Mouse (Mus musculus) forebrain, embryonic 11.5 days (tissue): ENCODE measurements around the gene Cacna1c. TPM values are rescaled to one million over a fixed set of nuclear protein-coding genes. Genes with fewer than 3 reads are reported as not detected.

Experiments
- ATAC-seq: fragments of 200-750 bp; cut with Nextera tagmentation; replicated peaks from 2 replicates; pipeline ENCODE4 v1.8.0; 2017; ENCODE audit warnings: moderate TSS enrichment; ENCODE audit not compliant: low FRiP score
- DNase-seq: peaks from one replicate; pipeline ENCODE4 v3.0.0-alpha.2; 2017; ENCODE audit warnings: low spot score
- H3K27ac ChIP-seq: fragments of 300-500 bp; sonication (generic); 2 replicates; pipeline ENCODE4 v1.5.1; 2014; ENCODE audit warnings: low read depth, low read length
- H3K27me3 ChIP-seq: fragments of 300-500 bp; sonication (generic); 2 replicates; pipeline ENCODE4 v1.6.1; 2014; ENCODE audit warnings: mild to moderate bottlenecking, low read length, mixed read lengths; ENCODE audit not compliant: control insufficient read depth, insufficient read depth
- H3K36me3 ChIP-seq: fragments of 300-500 bp; sonication (generic); 2 replicates; pipeline ENCODE4 v1.6.1; 2014; ENCODE audit warnings: mild to moderate bottlenecking, low read length, moderate library complexity, mixed read lengths; ENCODE audit not compliant: control insufficient read depth, insufficient read depth
- H3K4me1 ChIP-seq: fragments of 300-500 bp; sonication (generic); replicated peaks from 2 replicates; pipeline ENCODE4 v1.6.1; 2014; ENCODE audit warnings: low read length, mixed read lengths; ENCODE audit not compliant: control insufficient read depth, insufficient read depth
- H3K4me2 ChIP-seq: fragments of 300-500 bp; sonication (generic); 2 replicates; pipeline ENCODE4 v1.6.1; 2014; ENCODE audit warnings: low read depth, mild to moderate bottlenecking, low read length, moderate library complexity, mixed read lengths; ENCODE audit not compliant: severe bottlenecking
- H3K4me3 ChIP-seq: fragments of 300-500 bp; sonication (generic); 2 replicates; pipeline ENCODE4 v1.5.1; 2014; ENCODE audit warnings: low read depth, low read length
- H3K9ac ChIP-seq: fragments of 300-500 bp; sonication (generic); 2 replicates; pipeline ENCODE4 v1.6.1; 2014; ENCODE audit warnings: low read length
- H3K9me3 ChIP-seq: fragments of 300-500 bp; sonication (generic); 2 replicates; pipeline ENCODE4 v1.6.1; 2016; ENCODE audit warnings: low read length, mixed read lengths; ENCODE audit not compliant: control insufficient read depth
- WGBS: fragments of 180-500 bp; shearing (Covaris S2); extraction: QIAGEN DNeasy Blood & Tissue Kit; methylation state at CpG from one replicate; pipeline ENCODE4 v1.1.7; 2014; 5-methylcytosine and 5-hydroxymethylcytosine counted together
- polyA plus RNA-seq: library from polyadenylated mRNA; unstranded; fragments of >200 nt; fragmentation: Nextera tagmentation; extraction: Ambion mirVana; gene quantifications from 2 replicates; pipeline ENCODE4 v1.2.1, GENCODE M21; 2014

Gene Cacna1c
- polyA plus RNA-seq, 1 experiment from 2014 or later: 4.8 TPM

- no peaks in the 10 kb centered on the region for H3K36me3 ChIP-seq
- no peaks in the 10 kb centered on the region for H3K9me3 ChIP-seq
- no peak overlapping the region for H3K9ac ChIP-seq
- DNase-seq (no peak), ATAC-seq (no peak)
- no peaks in the 10 kb centered on the region for H3K27me3 ChIP-seq
- 87% methylated on average over 12 of the region's 12 CpGs for WGBS
- H3K4me3 ChIP-seq: no peak overlapping the region
- H3K27ac ChIP-seq: no peak overlapping the region
- no peak overlapping the region for H3K4me2 ChIP-seq
- H3K4me1 ChIP-seq: no peaks in the 10 kb centered on the region
These were observed 438.5 kb downstream of the Cacna1c start for GRCm38 (mm10) chr6:118757533-118758289.

DNA sequence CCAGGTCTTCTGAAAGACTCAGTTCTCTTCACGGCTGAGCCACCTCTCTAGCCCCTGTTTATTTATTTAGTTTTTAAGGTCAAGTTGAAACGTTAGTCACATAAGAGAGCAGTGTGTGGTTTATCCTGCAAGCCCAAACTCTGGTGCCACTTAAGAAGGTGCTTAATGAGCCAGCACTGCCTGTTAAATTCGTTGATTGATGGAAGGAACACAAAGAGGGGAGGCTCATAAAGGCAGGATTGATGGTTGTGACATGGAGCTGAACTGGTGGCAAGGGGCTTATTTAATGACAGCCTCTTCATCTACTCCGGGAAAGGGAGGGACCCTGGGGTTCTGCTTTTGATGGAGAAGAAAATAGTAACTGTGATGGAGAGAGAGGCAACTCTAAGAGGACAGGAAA, 439.7 kb downstream of the Cacna1c start:
- no peak for ATAC-seq
- WGBS: 29% methylated on average over 4 of the region's 4 CpGs
- no peak for DNase-seq
- Histone ChIP-seq H3K27ac (no peak overlapping the region), H3K9me3 (no peaks in the 10 kb centered on the region), H3K4me2 (no peak overlapping the region), H3K9ac (no peak overlapping the region), H3K4me1 (no peaks in the 10 kb centered on the region), H3K4me3 (no peak overlapping the region), H3K36me3 (no peaks in the 10 kb centered on the region), H3K27me3 (no peaks in the 10 kb centered on the region)

DNA sequence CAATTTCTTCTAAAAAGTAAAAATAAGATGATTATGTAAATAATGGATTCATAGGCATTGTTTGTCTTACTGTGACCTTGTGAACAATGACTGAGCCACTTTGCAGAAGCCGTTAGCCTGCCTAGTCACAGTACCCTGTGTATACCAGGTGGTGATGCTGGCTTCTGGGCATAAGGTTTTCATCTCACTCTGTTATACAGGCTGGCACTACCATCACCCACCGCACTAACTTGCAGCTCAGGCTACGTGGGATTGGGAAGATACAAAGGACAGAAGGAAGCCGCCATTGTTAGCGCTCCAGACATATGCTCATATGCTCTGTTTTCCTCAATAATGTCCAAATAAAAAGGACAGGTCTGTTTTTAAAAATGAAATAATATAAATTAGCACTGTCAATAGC, 440.4 kb downstream of the Cacna1c start:
- no peaks in the 10 kb centered on the region for H3K9me3 ChIP-seq
- H3K4me1 ChIP-seq: no peaks in the 10 kb centered on the region
- H3K36me3 ChIP-seq: no peaks in the 10 kb centered on the region
- no peaks in the 10 kb centered on the region for H3K27me3 ChIP-seq
- no peak for ATAC-seq
- no peak overlapping the region for H3K9ac ChIP-seq
- H3K4me3 ChIP-seq: no peak overlapping the region
- no peak for DNase-seq
- H3K4me2 ChIP-seq: no peak overlapping the region
- WGBS: 94% methylated on average over 5 of the region's 5 CpGs
- no peak overlapping the region for H3K27ac ChIP-seq

GRCm38 (mm10) chr6:118754439-118754838, 441.8 kb downstream of the Cacna1c start:
- no peaks in the 10 kb centered on the region for H3K27me3 ChIP-seq
- ATAC-seq (no peak), DNase-seq (no peak)
- H3K9me3 ChIP-seq: no peaks in the 10 kb centered on the region
- 89% methylated on average over 3 of the region's 3 CpGs for WGBS
- H3K4me1 ChIP-seq: no peaks in the 10 kb centered on the region
- no peak overlapping the region for H3K4me3 ChIP-seq
- H3K9ac ChIP-seq: no peak overlapping the region
- H3K27ac ChIP-seq: no peak overlapping the region
- H3K36me3 ChIP-seq: no peaks in the 10 kb centered on the region
- H3K4me2 ChIP-seq: no peak overlapping the region

DNA sequence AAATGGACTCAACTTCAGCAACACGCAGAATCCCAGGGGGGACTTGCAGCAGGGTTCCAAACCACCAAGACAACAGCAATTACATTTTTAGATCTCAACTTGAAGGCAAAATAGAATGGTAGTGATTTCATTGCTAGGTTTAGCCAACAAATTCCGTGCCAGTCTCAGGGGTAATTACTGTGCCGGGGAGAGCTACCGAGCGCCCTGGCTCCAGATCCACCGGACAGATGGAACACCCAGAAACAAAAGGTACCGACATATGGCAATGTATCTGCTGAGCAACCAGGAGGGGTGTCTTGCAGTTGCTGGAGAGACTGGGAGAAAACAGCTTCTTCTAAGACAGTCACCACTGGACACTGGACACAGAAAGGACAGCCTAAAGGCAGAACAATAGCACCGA, 442.4 kb downstream of the Cacna1c start:
- Histone ChIP-seq H3K36me3 (no peaks in the 10 kb centered on the region), H3K9ac (no peak overlapping the region), H3K27me3 (no peaks in the 10 kb centered on the region), H3K4me2 (no peak overlapping the region), H3K4me1 (no peaks in the 10 kb centered on the region), H3K27ac (no peak overlapping the region), H3K4me3 (no peak overlapping the region), H3K9me3 (no peaks in the 10 kb centered on the region)
- WGBS: 84% methylated on average over 8 of the region's 8 CpGs
- ATAC-seq: no peak
- DNase-seq: no peak

DNA sequence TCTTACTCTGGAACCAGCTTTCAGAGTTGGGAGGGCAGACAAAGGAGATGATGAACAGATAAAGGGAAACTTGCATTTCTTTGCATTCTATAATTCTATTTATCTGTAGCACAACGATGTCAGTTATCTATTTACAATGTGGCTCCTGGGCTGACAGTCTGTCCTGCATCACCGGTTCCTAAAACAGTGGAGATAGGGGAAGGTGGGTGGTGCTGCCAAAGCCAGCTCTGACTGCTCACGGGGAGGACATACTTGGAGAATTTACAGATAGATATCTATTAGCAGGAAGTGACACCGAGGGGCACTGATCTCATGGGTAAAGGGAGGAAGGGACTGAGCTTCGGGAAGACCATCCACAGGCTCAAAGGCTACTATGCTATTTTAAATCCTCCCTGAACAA, 443.2 kb downstream of the Cacna1c start:
- no peaks in the 10 kb centered on the region for H3K27me3 ChIP-seq
- H3K4me2 ChIP-seq: no peak overlapping the region
- no peak overlapping the region for H3K27ac ChIP-seq
- ATAC-seq: no peak
- DNase-seq: no peak
- no peaks in the 10 kb centered on the region for H3K36me3 ChIP-seq
- 86% methylated on average over 5 of the region's 5 CpGs for WGBS
- no peaks in the 10 kb centered on the region for H3K4me1 ChIP-seq
- no peaks in the 10 kb centered on the region for H3K9me3 ChIP-seq
- H3K9ac ChIP-seq: no peak overlapping the region
- no peak overlapping the region for H3K4me3 ChIP-seq

- Histone ChIP-seq H3K27ac (no peak overlapping the region), H3K4me3 (no peak overlapping the region), H3K9me3 (no peaks in the 10 kb centered on the region), H3K4me1 (no peaks in the 10 kb centered on the region), H3K27me3 (no peaks in the 10 kb centered on the region), H3K4me2 (no peak overlapping the region), H3K9ac (no peak overlapping the region), H3K36me3 (no peaks in the 10 kb centered on the region)
- 87% methylated on average over 1 of the region's 1 CpGs for WGBS
- no peak for ATAC-seq
- DNase-seq: no peak
These were observed 446.9 kb downstream of the Cacna1c start for GRCm38 (mm10) chr6:118749285-118749684.

GRCm38 (mm10) chr6:118742701-118743100, 453.5 kb downstream of the Cacna1c start:
- DNase-seq (no peak), ATAC-seq (no peak)
- Histone ChIP-seq H3K36me3 (no peaks in the 10 kb centered on the region), H3K9me3 (no peaks in the 10 kb centered on the region), H3K9ac (no peak overlapping the region), H3K27me3 (no peaks in the 10 kb centered on the region), H3K4me1 (no peaks in the 10 kb centered on the region), H3K27ac (no peak overlapping the region), H3K4me3 (no peak overlapping the region), H3K4me2 (no peak overlapping the region)
- 78% methylated on average over 6 of the region's 6 CpGs for WGBS

DNA sequence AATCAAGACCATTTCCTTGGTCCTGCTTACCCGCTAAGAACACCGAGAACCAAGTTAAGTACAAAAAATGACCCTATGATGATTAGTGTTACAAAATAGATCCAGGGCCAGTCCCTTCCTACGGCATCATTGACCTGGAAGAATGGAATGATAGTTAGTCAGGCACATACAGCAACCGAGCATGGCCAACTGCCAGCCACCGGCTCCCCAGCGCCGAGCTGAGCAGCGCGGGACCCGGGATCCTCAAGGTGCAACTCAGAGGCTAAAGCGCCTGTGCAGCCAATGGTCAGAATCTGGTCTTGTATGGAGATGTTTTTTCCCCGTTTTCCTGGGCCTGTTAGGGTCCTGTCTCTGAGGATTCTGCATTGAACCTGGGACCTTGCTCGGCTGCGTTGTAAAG, 454.4 kb downstream of the Cacna1c start:
- 92% methylated on average over 14 of the region's 14 CpGs for WGBS

More for the DNA sequence above, 454.4 kb downstream of the Cacna1c start:
- H3K4me1 ChIP-seq: no peaks in the 10 kb centered on the region
- DNase-seq: no peak
- no peaks in the 10 kb centered on the region for H3K27me3 ChIP-seq
- no peak overlapping the region for H3K4me3 ChIP-seq
- no peak for ATAC-seq
- H3K9me3 ChIP-seq: no peaks in the 10 kb centered on the region
- no peak overlapping the region for H3K9ac ChIP-seq
- H3K4me2 ChIP-seq: no peak overlapping the region
- no peaks in the 10 kb centered on the region for H3K36me3 ChIP-seq
- H3K27ac ChIP-seq: no peak overlapping the region
